In genomic region chr13:103056451-103056850, GRCm38 (mm10) we compare ENCODE assay signal across 17 mouse cellular contexts.
"Had no signal": no experiment of that assay in that cellular context is flagged by ENCODE, and none has a peak within 500 bp of the region (broad histone marks: within the 10 kb centered on the region; RNA-seq: fewer than 3 reads in every experiment).

No protein-coding gene starts in this region.

- H3K9me3 ChIP-seq: limb, embryonic 12.5 days; limb, embryonic 15.5 days had no signal

- ATAC-seq: liver, postnatal 0 days; lung, postnatal 0 days had no signal

- H3K4me1 ChIP-seq: limb, embryonic 12.5 days; limb, embryonic 15.5 days had no signal

- H3K9ac ChIP-seq: limb, embryonic 12.5 days; limb, embryonic 15.5 days; liver, embryonic 14.5 days; liver, postnatal 0 days; lung, embryonic 14.5 days had no signal

- H3K4me2 ChIP-seq: limb, embryonic 12.5 days; limb, embryonic 15.5 days; liver, embryonic 11.5 days; lung, embryonic 14.5 days had no signal

- DNase-seq: kidney, adult 9 months; kidney, postnatal 14 days; kidney, postnatal 4 days; left cerebral cortex, postnatal 4 days; liver, postnatal 0 days; lung, embryonic 14.5 days; midbrain, embryonic 14.5 days; right cerebral cortex, postnatal 25 days; spleen, adult 18-20 months; thymus, adult 18-20 months; thymus, postnatal 36 days had no signal

- H3K4me3 ChIP-seq: limb, embryonic 12.5 days; limb, embryonic 15.5 days had no signal

- H3K36me3 ChIP-seq: limb, embryonic 12.5 days; limb, embryonic 15.5 days had no signal

- H3K27me3 ChIP-seq: limb, embryonic 12.5 days; limb, embryonic 15.5 days had no signal

- H3K27ac ChIP-seq: limb, embryonic 12.5 days; limb, embryonic 15.5 days; liver, embryonic 14.5 days; macrophage had no signal
